Mouse (Mus musculus): ENCODE results near the gene Proz. TPM values are rescaled to one million over a fixed set of nuclear protein-coding genes. Genes with fewer than 3 reads are reported as not detected.
"Not testable (repeated sequence)": the region's sequence is repeated elsewhere in the genome, so short reads cannot be mapped to it uniquely, and the experiment has no call there.

The Proz gene
- polyA plus RNA-seq, 1 experiment from 2014 or later, result 0.53 TPM

DNA sequence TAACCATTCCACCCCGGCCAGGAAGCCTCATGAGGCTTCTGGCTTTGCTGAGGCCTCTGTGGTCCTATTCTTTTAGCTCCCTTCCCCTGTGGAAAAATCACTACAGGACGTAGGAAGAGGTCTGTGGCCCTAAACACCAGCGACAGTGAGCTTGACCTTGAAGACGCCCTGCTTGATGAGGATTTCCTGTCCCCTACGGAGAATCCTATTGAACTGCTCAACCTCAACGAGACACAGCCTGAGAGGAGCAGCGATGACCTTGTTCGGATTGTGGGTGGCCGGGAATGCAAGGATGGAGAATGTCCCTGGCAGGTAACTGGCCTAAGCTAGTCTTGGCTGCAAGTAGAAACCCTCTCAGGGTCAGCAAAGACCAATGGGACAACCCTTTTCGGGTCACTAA lies 10.2 kb upstream of the Proz start:
- no peak overlapping the region for H3K4me3 ChIP-seq
- H3K9ac ChIP-seq, result no peak overlapping the region
- H3K27me3 ChIP-seq (replicated peaks), result no peaks in the 10 kb centered on the region
- H3K36me3 ChIP-seq, result no peaks in the 10 kb centered on the region
- H3K4me1 ChIP-seq, result no peaks in the 10 kb centered on the region
- H3K9me3 ChIP-seq, result no peaks in the 10 kb centered on the region
- no peak overlapping the region for H3K27ac ChIP-seq
- WGBS, result 84% methylated on average over 10 of the region's 10 CpGs
- ATAC-seq (ENCODE audit: low FRiP score, low read depth), result no peak
- no peak overlapping the region for H3K4me2 ChIP-seq (replicated peaks)

DNA sequence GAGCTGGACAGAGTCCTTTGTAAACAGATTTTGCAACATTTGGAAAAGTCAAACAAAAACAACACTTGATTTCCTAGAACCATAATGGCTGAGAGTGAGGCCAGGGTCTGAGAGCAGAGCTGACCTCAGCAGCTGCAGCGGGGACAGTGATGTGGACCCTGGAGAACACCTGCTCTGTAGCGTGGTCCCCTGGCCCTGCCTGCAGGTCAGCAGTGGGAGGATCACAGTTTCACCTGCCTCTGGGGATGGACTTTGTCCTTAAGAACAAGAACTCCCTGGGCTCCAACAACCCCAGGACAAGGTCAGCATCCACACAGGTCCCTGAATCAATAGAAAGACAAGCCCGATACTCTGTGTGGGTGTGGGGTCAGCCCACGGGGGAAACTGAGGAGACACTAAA lies 3.4 kb upstream of the Proz start:
- Histone ChIP-seq H3K9ac (no peak overlapping the region), H3K27ac (no peak overlapping the region), H3K27me3 (replicated peaks) (no peaks in the 10 kb centered on the region), H3K4me2 (replicated peaks) (no peak overlapping the region), H3K4me3 (no peak overlapping the region), H3K9me3 (no peaks in the 10 kb centered on the region), H3K4me1 (no peaks in the 10 kb centered on the region), H3K36me3 (no peaks in the 10 kb centered on the region)
- ATAC-seq (ENCODE audit: low FRiP score, low read depth), result no peak
- 88% methylated on average over 4 of the region's 4 CpGs for WGBS

GRCm38 (mm10) chr8:13063112-13063511 lies 2.4 kb downstream of the Proz start:
- Histone ChIP-seq H3K27me3 (replicated peaks) (no peaks in the 10 kb centered on the region), H3K36me3 (no peaks in the 10 kb centered on the region), H3K4me1 (no peaks in the 10 kb centered on the region), H3K9me3 (no peaks in the 10 kb centered on the region), H3K27ac (no peak overlapping the region), H3K9ac (no peak overlapping the region), H3K4me3 (no peak overlapping the region), H3K4me2 (replicated peaks) (no peak overlapping the region)
- 83% methylated on average over 16 of the region's 16 CpGs for WGBS
- no peak for ATAC-seq (ENCODE audit: low FRiP score, low read depth)

GRCm38 (mm10) chr8:13073255-13073654 lies 12.5 kb downstream of the Proz start:
- no peaks in the 10 kb centered on the region for H3K27me3 ChIP-seq (replicated peaks)
- peaks cover 56% of the 10 kb centered on the region for H3K36me3 ChIP-seq
- no peak overlapping the region for H3K27ac ChIP-seq
- no peaks in the 10 kb centered on the region for H3K4me1 ChIP-seq
- H3K9me3 ChIP-seq, result no peaks in the 10 kb centered on the region
- H3K9ac ChIP-seq, result no peak overlapping the region
- H3K4me3 ChIP-seq, result no peak overlapping the region
- ATAC-seq (ENCODE audit: low FRiP score, low read depth), result no peak
- no peak overlapping the region for H3K4me2 ChIP-seq (replicated peaks)
- 93% methylated on average over 11 of the region's 11 CpGs for WGBS

GRCm38 (mm10) chr8:13075044-13075443 lies 14.3 kb downstream of the Proz start:
- WGBS, result 94% methylated on average over 8 of the region's 8 CpGs
- Histone ChIP-seq H3K27ac (no peak overlapping the region), H3K4me1 (no peaks in the 10 kb centered on the region), H3K4me2 (replicated peaks) (no peak overlapping the region), H3K9me3 (no peaks in the 10 kb centered on the region), H3K27me3 (replicated peaks) (no peaks in the 10 kb centered on the region), H3K4me3 (no peak overlapping the region), H3K9ac (no peak overlapping the region), H3K36me3 (peaks cover 74% of the 10 kb centered on the region)
- no peak for ATAC-seq (ENCODE audit: low FRiP score, low read depth)

GRCm38 (mm10) chr8:13075579-13075978 lies 14.9 kb downstream of the Proz start:
- ATAC-seq (ENCODE audit: low FRiP score, low read depth); H3K9ac ChIP-seq; H3K4me3 ChIP-seq; H3K27ac ChIP-seq; H3K27me3 ChIP-seq (replicated peaks); H3K9me3 ChIP-seq; H3K4me2 ChIP-seq (replicated peaks); H3K4me1 ChIP-seq: not testable (repeated sequence)
- 94% methylated on average over 1 of the region's 1 CpGs for WGBS
- H3K36me3 ChIP-seq, result peaks cover 80% of the 10 kb centered on the region

GRCm38 (mm10) chr8:13077542-13077941 lies 16.8 kb downstream of the Proz start:
- Histone ChIP-seq H3K4me1 (no peaks in the 10 kb centered on the region), H3K9ac (no peak overlapping the region), H3K27me3 (replicated peaks) (no peaks in the 10 kb centered on the region), H3K27ac (no peak overlapping the region), H3K4me3 (no peak overlapping the region), H3K9me3 (no peaks in the 10 kb centered on the region), H3K4me2 (replicated peaks) (no peak overlapping the region), H3K36me3 (peaks cover 99% of the 10 kb centered on the region)
- no peak for ATAC-seq (ENCODE audit: low FRiP score, low read depth)
- 85% methylated on average over 7 of the region's 7 CpGs for WGBS

DNA sequence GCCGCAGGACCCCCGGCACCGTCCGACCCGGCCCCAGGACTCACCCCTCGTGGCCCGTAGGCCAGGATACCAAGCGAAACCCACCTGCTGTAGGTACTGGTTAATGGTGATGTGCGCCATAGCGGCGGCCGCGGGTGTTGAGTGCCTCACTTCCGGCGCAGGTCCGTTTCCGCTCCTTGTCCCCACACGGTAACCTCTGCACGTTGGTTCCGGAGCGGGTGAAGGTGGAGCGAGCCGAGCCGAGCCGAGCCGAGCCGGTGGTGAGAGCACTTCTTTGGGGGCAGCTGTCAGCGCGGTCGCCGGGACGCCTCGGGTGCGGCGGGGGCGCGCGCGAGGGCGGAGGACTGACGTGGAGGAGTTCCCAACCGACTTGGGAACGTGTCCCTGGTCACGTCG lies 44.0 kb downstream of the Proz start:
- under 1% methylated on average over 45 of the region's 45 CpGs for WGBS
- no peaks in the 10 kb centered on the region for H3K27me3 ChIP-seq (replicated peaks)

GRCm38 (mm10) chr8:13105087-13105881 lies 44.6 kb downstream of the Proz start, which contains the start of the genes Pcid2 and Cul4a:
Gene Pcid2, minus strand, starts transcription at chr8:13105459.
Gene Cul4a, plus strand, starts transcription at chr8:13105621.
- peaks cover 7% of the 10 kb centered on the region; the same call in 1 of the 2 replicates for H3K36me3 ChIP-seq
- peak; percentile 94 for ATAC-seq (ENCODE audit: low FRiP score, low read depth)
- peak within 1 kb of the TSS; percentile 99 for H3K4me2 ChIP-seq (replicated peaks)
- H3K27me3 ChIP-seq (replicated peaks), result no peaks in the 10 kb centered on the region
- H3K9ac ChIP-seq, result peak within 1 kb of the TSS; percentile 94
- no peaks in the 10 kb centered on the region for H3K9me3 ChIP-seq
- under 1% methylated on average over 80 of the region's 87 CpGs for WGBS
- peak within 1 kb of the TSS; percentile 98 for H3K4me3 ChIP-seq
- H3K27ac ChIP-seq, result peak within 1 kb of the TSS; percentile 81
- H3K4me1 ChIP-seq, result peaks cover 20% of the 10 kb centered on the region

More for the DNA sequence above, 44.0 kb downstream of the Proz start:
- Histone ChIP-seq H3K36me3 (peaks cover 12% of the 10 kb centered on the region; the same call in 1 of the 2 replicates), H3K4me2 (replicated peaks) (peak overlapping the region; percentile 99), H3K4me3 (peak overlapping the region; percentile 98), H3K4me1 (peaks cover 20% of the 10 kb centered on the region), H3K9me3 (no peaks in the 10 kb centered on the region), H3K9ac (peak overlapping the region; percentile 94), H3K27ac (peak overlapping the region; percentile 81)
- peak; percentile 82 for ATAC-seq (ENCODE audit: low FRiP score, low read depth)

GRCm38 (mm10) chr8:13105908-13106551 lies 45.3 kb downstream of the Proz start:
- Histone ChIP-seq H3K9ac (peak overlapping the region; percentile 94), H3K9me3 (no peaks in the 10 kb centered on the region), H3K4me2 (replicated peaks) (peak overlapping the region; percentile 99), H3K36me3 (peaks cover 6% of the 10 kb centered on the region; the same call in 1 of the 2 replicates), H3K4me1 (peaks cover 20% of the 10 kb centered on the region), H3K27ac (peak overlapping the region; percentile 57; the same call in 1 of the 2 replicates), H3K27me3 (replicated peaks) (no peaks in the 10 kb centered on the region), H3K4me3 (peak overlapping the region; percentile 98)
- peak; percentile 61 for ATAC-seq (ENCODE audit: low FRiP score, low read depth)
- WGBS, result 1% methylated on average over 56 of the region's 63 CpGs

DNA sequence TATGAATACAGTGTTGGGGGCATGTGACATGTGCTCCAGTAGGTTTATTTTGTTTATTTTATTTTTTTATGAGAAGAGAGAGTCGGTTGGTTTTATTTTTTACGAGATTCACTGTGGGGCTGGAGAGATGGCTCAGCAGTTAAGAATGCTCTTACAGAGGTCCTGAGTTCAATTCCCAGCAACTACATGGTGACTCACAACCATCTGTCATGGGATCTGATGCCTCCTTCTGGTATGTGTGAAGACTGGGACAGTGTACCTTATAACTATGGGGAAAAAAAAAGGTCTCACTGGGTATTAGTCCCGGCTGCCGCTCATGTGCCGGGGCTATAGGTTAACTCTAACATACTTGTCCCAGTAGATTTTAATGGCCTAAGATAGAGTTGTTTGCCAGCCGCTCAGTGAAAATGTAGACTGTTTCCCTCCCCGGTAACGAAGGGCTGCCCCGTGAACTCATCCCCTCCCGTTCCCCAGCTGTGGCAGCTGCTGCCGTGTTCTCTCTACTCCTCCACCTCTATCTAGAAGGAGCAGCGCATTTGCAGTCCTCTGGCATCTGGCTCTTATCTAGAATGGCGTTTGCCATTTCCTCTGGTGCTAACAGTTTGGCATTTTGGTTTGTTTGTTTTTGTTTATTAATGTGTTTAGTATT lies 47.4 kb downstream of the Proz start:
- Histone ChIP-seq H3K4me3 (no peak overlapping the region), H3K36me3 (no peaks in the 10 kb centered on the region), H3K4me2 (replicated peaks) (no peak overlapping the region), H3K9me3 (no peaks in the 10 kb centered on the region), H3K27me3 (replicated peaks) (no peaks in the 10 kb centered on the region), H3K9ac (no peak overlapping the region), H3K27ac (no peak overlapping the region), H3K4me1 (peaks cover 20% of the 10 kb centered on the region)
- WGBS, result 93% methylated on average over 13 of the region's 13 CpGs
- ATAC-seq (ENCODE audit: low FRiP score, low read depth), result no peak

DNA sequence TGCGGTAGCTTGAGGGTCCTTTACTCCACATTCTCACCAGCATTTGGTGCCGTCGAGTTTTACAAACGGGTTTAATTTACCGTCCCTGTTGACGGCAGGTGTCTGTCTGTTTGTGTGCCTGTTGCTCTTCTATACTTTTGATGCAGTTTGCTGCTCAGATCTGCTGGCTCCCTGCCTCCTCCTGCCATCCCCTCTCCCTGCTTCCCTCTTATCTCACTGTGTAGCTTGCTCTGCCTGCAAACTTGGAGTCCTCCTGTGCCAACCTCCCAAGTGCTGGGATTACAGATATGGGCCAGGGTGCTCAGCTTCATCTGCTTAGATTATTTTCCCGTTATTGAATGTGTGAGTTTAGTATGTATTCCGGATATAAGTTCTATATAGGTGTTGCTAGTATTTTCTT lies 48.3 kb downstream of the Proz start:
- no peak for ATAC-seq (ENCODE audit: low FRiP score, low read depth)
- WGBS, result 90% methylated on average over 8 of the region's 8 CpGs
- no peak overlapping the region for H3K27ac ChIP-seq

More for the DNA sequence above, 48.3 kb downstream of the Proz start:
- H3K4me3 ChIP-seq, result no peak overlapping the region
- H3K27me3 ChIP-seq (replicated peaks), result no peaks in the 10 kb centered on the region
- H3K9me3 ChIP-seq, result no peaks in the 10 kb centered on the region
- H3K4me1 ChIP-seq, result peaks cover 14% of the 10 kb centered on the region
- 0 out of 2 replicates have a peak, but pooled peaks cover 6% of the 10 kb centered on the region for H3K36me3 ChIP-seq
- no peak overlapping the region for H3K9ac ChIP-seq
- no peak overlapping the region for H3K4me2 ChIP-seq (replicated peaks)

Measured in neural tube, embryonic 12.5 days (tissue).